Mouse (Mus musculus): Measurements from ENCODE around the gene Smc5. TPM values are rescaled to one million over a fixed set of nuclear protein-coding genes. Genes with fewer than 3 reads are reported as not detected.

The Smc5 gene
- total and polyA plus RNA-seq, 2 experiments, result 3.1 to 18.4 TPM

- WGBS, result 88% methylated on average over 6 of the region's 6 CpGs
- Histone ChIP-seq H3K79me2 (ENCODE audit: control insufficient read depth, insufficient read depth, low read length) (no peaks in the 10 kb centered on the region), H3K36me3 (ENCODE audit: control insufficient read depth, insufficient read depth, low read length) (peaks cover 42% of the 10 kb centered on the region), H3K4me1 (ENCODE audit: control insufficient read depth, insufficient read depth, low read length) (no peaks in the 10 kb centered on the region), H3K9ac (ENCODE audit: low read depth, low read length) (no peak overlapping the region), H3K27me3 (ENCODE audit: control insufficient read depth, insufficient read depth, low read length) (no peaks in the 10 kb centered on the region), H3K27ac (replicated peaks; ENCODE audit: insufficient read depth, low read depth, low read length) (no peak overlapping the region), H3K4me3 (ENCODE audit: insufficient read depth, low read depth, low read length) (no peak overlapping the region)
- DNase-seq (ENCODE audit: extremely low read depth, low read depth, low spot score), result peak; percentile 6
- TF ChIP-seq POLR2A (IDR thresholded peaks at IDR 0.05; ENCODE audit: extremely low read depth, insufficient read depth, low read length), result no peak
- no peak for TF ChIP-seq CTCF (IDR thresholded peaks at IDR 0.05; ENCODE audit: low read depth, low read length)
Measured at GRCm38 (mm10) chr19:23211325-23211724, 62.4 kb downstream of the Smc5 start.

- H3K79me2 ChIP-seq (ENCODE audit: control insufficient read depth, insufficient read depth, low read length), result no peaks in the 10 kb centered on the region
- H3K4me3 ChIP-seq (ENCODE audit: insufficient read depth, low read depth, low read length), result no peak overlapping the region
- H3K9ac ChIP-seq (ENCODE audit: low read depth, low read length), result no peak overlapping the region
- no peak for TF ChIP-seq CTCF (IDR thresholded peaks at IDR 0.05; ENCODE audit: low read depth, low read length)
- TF ChIP-seq POLR2A (IDR thresholded peaks at IDR 0.05; ENCODE audit: extremely low read depth, insufficient read depth, low read length), result no peak
- WGBS, result 88% methylated on average over 3 of the region's 3 CpGs
- no peak for DNase-seq (ENCODE audit: extremely low read depth, low read depth, low spot score)
- H3K27me3 ChIP-seq (ENCODE audit: control insufficient read depth, insufficient read depth, low read length), result no peaks in the 10 kb centered on the region
- H3K4me1 ChIP-seq (ENCODE audit: control insufficient read depth, insufficient read depth, low read length), result no peaks in the 10 kb centered on the region
- H3K36me3 ChIP-seq (ENCODE audit: control insufficient read depth, insufficient read depth, low read length), result peaks cover 23% of the 10 kb centered on the region
- no peak overlapping the region for H3K27ac ChIP-seq (replicated peaks; ENCODE audit: insufficient read depth, low read depth, low read length)
Measured at GRCm38 (mm10) chr19:23203505-23204053, 70.1 kb downstream of the Smc5 start.

- 95% methylated on average over 5 of the region's 5 CpGs for WGBS
- Histone ChIP-seq H3K36me3 (ENCODE audit: control insufficient read depth, insufficient read depth, low read length) (peaks cover 22% of the 10 kb centered on the region), H3K79me2 (ENCODE audit: control insufficient read depth, insufficient read depth, low read length) (no peaks in the 10 kb centered on the region), H3K27me3 (ENCODE audit: control insufficient read depth, insufficient read depth, low read length) (no peaks in the 10 kb centered on the region), H3K4me1 (ENCODE audit: control insufficient read depth, insufficient read depth, low read length) (no peaks in the 10 kb centered on the region), H3K9ac (ENCODE audit: low read depth, low read length) (no peak overlapping the region), H3K4me3 (ENCODE audit: insufficient read depth, low read depth, low read length) (no peak overlapping the region), H3K27ac (replicated peaks; ENCODE audit: insufficient read depth, low read depth, low read length) (no peak overlapping the region)
- no peak for TF ChIP-seq POLR2A (IDR thresholded peaks at IDR 0.05; ENCODE audit: extremely low read depth, insufficient read depth, low read length)
- no peak for TF ChIP-seq CTCF (IDR thresholded peaks at IDR 0.05; ENCODE audit: low read depth, low read length)
- DNase-seq (ENCODE audit: extremely low read depth, low read depth, low spot score), result no peak
Measured at GRCm38 (mm10) chr19:23202106-23202505, 71.6 kb downstream of the Smc5 start.

GRCm38 (mm10) chr19:23193076-23193475, 80.6 kb downstream of the Smc5 start:
- Histone ChIP-seq H3K27ac (replicated peaks; ENCODE audit: insufficient read depth, low read depth, low read length) (no peak overlapping the region), H3K79me2 (ENCODE audit: control insufficient read depth, insufficient read depth, low read length) (no peaks in the 10 kb centered on the region), H3K4me3 (ENCODE audit: insufficient read depth, low read depth, low read length) (no peak overlapping the region), H3K9ac (ENCODE audit: low read depth, low read length) (no peak overlapping the region), H3K4me1 (ENCODE audit: control insufficient read depth, insufficient read depth, low read length) (no peaks in the 10 kb centered on the region), H3K36me3 (ENCODE audit: control insufficient read depth, insufficient read depth, low read length) (peaks cover 3% of the 10 kb centered on the region), H3K27me3 (ENCODE audit: control insufficient read depth, insufficient read depth, low read length) (no peaks in the 10 kb centered on the region)
- 85% methylated on average over 3 of the region's 3 CpGs for WGBS
- TF ChIP-seq CTCF (IDR thresholded peaks at IDR 0.05; ENCODE audit: low read depth, low read length) (no peak), POLR2A (IDR thresholded peaks at IDR 0.05; ENCODE audit: extremely low read depth, insufficient read depth, low read length) (no peak)
- DNase-seq (ENCODE audit: extremely low read depth, low read depth, low spot score), result no peak

GRCm38 (mm10) chr19:23191486-23191885, 82.2 kb downstream of the Smc5 start:
- no peaks in the 10 kb centered on the region for H3K27me3 ChIP-seq (ENCODE audit: control insufficient read depth, insufficient read depth, low read length)
- H3K9ac ChIP-seq (ENCODE audit: low read depth, low read length), result no peak overlapping the region
- H3K36me3 ChIP-seq (ENCODE audit: control insufficient read depth, insufficient read depth, low read length), result no peaks in the 10 kb centered on the region; the same call in 1 of the 2 replicates
- no peak overlapping the region for H3K4me3 ChIP-seq (ENCODE audit: insufficient read depth, low read depth, low read length)
- H3K27ac ChIP-seq (replicated peaks; ENCODE audit: insufficient read depth, low read depth, low read length), result no peak overlapping the region
- DNase-seq (ENCODE audit: extremely low read depth, low read depth, low spot score), result no peak
- TF ChIP-seq CTCF (IDR thresholded peaks at IDR 0.05; ENCODE audit: low read depth, low read length) (no peak), POLR2A (IDR thresholded peaks at IDR 0.05; ENCODE audit: extremely low read depth, insufficient read depth, low read length) (no peak)
- no peaks in the 10 kb centered on the region for H3K4me1 ChIP-seq (ENCODE audit: control insufficient read depth, insufficient read depth, low read length)
- WGBS, result 97% methylated on average over 6 of the region's 6 CpGs
- no peaks in the 10 kb centered on the region for H3K79me2 ChIP-seq (ENCODE audit: control insufficient read depth, insufficient read depth, low read length)

GRCm38 (mm10) chr19:23189744-23190143, 84.0 kb downstream of the Smc5 start:
- Histone ChIP-seq H3K9ac (ENCODE audit: low read depth, low read length) (no peak overlapping the region), H3K4me3 (ENCODE audit: insufficient read depth, low read depth, low read length) (no peak overlapping the region), H3K4me1 (ENCODE audit: control insufficient read depth, insufficient read depth, low read length) (no peaks in the 10 kb centered on the region; the same call in 1 of the 2 replicates), H3K79me2 (ENCODE audit: control insufficient read depth, insufficient read depth, low read length) (no peaks in the 10 kb centered on the region), H3K27me3 (ENCODE audit: control insufficient read depth, insufficient read depth, low read length) (no peaks in the 10 kb centered on the region), H3K27ac (replicated peaks; ENCODE audit: insufficient read depth, low read depth, low read length) (no peak overlapping the region), H3K36me3 (ENCODE audit: control insufficient read depth, insufficient read depth, low read length) (no peaks in the 10 kb centered on the region)
- TF ChIP-seq CTCF (IDR thresholded peaks at IDR 0.05; ENCODE audit: low read depth, low read length) (no peak), POLR2A (IDR thresholded peaks at IDR 0.05; ENCODE audit: extremely low read depth, insufficient read depth, low read length) (no peak)
- no peak for DNase-seq (ENCODE audit: extremely low read depth, low read depth, low spot score)
- WGBS, result 86% methylated on average over 1 of the region's 1 CpGs

Measured in liver, adult 2 months (tissue).